Mouse (Mus musculus): ENCODE results near the gene Cacnb4.

- TF ChIP-seq POLR2A (IDR thresholded peaks at IDR 0.05; ENCODE audit: insufficient read depth, low read length): no peak
- no peak for TF ChIP-seq CTCF (IDR thresholded peaks at IDR 0.05; ENCODE audit: low read depth, low read length)
These were observed 183.8 kb downstream of the Cacnb4 start for GRCm38 (mm10) chr2:52492867-52493266.

Data from ES-Bruce4 (cell line).